Mouse (Mus musculus) testis, postnatal 14 days (tissue): ENCODE results near the gene Map2k5.

Source experiments
- DNase-seq: peaks from one replicate; pipeline ENCODE4 v3.0.0; 2021; ENCODE audit warnings: low spot score

Gene Map2k5

GRCm38 (mm10) chr9:63377270-63378142 is at the start of gene Map2k5:
Gene Map2k5, minus strand, starts transcription at chr9:63377902.
- peak; percentile 91 for DNase-seq

DNA sequence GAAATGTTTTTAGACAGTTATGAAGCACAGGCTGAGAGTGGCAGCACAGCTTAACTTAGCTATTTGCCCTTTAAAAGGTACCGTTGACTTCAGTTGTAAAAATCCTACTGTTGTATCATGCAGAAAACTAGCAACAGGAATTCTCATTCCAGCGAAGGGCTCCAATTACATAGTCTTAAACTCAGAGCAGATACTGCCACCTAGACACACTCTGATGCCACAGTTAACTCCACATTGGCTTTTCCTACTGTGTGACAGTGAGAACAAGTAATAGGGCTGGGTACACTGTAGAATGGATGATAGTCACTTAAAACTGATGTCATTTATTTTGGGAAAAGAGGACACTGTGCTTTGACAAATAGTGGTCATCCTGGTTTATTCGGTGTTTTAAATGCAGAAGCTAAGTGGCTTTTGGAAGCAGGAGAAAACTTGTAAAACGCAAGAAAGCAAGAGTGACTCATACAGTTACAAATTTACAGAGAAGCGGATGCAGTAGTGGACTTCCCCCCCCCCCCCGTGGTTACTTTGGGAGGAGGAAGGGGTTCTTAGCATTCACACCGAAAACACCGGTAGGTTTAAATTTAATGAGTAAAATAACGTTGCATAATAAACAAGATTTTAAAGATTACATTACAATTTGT is 43.5 kb upstream of the Map2k5 start:
- no peak for DNase-seq

DNA sequence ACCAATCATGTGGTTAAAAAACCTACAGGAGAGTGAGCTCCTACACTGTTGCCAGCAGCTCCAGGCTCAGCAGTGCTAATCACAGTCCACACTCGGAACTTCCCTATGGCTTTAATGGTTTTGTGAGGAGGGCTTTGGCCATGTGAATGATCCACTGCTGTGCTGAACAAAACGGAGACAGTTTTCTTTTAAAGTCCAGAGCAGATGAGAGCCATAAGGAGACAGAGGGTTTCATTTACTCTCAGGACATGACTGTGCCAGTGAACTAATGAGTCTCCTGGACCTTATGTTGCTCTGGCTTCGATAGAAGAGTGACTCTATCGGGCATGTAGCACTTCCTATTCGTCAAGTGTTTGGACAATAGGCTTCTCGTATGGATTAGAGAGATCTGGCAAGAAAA is 42.7 kb upstream of the Map2k5 start:
- no peak for DNase-seq

GRCm38 (mm10) chr9:63400176-63400575 is 22.5 kb upstream of the Map2k5 start:
- DNase-seq, result no peak

DNA sequence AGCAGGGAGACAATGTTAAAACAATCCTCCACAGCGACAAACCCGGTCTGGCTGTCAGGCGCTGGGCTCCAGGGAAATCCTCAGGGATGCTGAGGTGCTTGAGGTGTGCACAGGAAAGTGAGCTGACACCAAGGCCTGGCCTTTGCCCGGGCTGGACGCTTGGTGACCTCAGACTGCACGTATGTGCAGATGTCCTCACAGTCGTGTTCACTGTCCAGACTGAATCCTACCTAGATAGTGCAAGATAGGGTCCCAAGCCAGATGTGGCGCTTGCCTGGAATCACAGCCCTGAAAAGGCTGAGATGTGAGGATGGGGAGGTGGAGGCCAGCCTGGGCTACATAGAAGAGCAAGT is 21.7 kb upstream of the Map2k5 start:
- DNase-seq, result no peak

DNA sequence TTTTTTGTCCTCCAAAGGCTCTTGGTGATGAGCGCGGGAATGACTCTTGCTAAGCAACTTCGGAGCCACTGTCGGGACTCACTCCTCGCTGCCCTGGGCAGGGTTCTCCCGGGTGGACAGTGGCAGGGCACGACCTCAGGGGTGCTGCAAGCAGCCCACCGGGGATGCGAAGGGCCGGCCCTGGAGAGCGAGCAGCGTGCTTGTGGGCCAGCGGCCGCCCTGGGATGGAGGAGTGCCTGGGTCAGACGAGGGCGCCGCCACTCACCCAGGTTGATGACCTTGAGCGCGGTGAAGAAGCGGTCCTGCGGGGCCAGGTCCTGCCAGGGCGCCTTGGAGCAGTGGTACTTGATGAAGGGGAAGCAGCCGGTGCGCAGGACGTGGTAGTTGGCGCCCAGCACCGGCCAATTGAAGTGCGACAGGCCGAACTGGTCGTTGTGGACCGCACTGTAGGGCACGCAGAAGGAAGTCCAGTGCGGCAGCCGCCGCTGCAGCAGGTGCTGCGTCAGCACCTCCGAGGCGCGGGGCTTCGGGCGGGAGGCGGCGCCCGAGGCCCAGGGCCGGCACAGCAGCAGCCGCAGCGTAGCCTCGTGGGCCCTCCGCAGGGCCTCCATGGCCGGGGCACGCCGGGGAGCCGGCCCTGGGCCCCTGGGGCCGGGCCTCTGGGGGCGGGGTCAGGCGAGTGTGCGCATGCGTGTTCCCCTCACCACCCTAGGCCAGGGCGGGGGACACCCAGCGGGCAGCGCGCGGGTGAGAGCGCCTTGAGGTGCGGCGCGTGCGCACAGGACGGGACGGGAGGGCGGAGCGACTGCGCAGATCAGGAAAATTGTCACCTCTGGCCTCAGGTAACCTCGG is 21.1 kb upstream of the Map2k5 start, which contains the start of gene 2300009A05Rik:
TSS of gene 2300009A05Rik (minus strand) at position 636 of the 852 bp plus-strand sequence.
- peak; percentile 97 for DNase-seq

- DNase-seq, result no peak
Observed at GRCm38 (mm10) chr9:63395612-63396011, 17.9 kb upstream of the Map2k5 start.

- no peak for DNase-seq
Observed at GRCm38 (mm10) chr9:63391307-63391706, 13.6 kb upstream of the Map2k5 start.

DNA sequence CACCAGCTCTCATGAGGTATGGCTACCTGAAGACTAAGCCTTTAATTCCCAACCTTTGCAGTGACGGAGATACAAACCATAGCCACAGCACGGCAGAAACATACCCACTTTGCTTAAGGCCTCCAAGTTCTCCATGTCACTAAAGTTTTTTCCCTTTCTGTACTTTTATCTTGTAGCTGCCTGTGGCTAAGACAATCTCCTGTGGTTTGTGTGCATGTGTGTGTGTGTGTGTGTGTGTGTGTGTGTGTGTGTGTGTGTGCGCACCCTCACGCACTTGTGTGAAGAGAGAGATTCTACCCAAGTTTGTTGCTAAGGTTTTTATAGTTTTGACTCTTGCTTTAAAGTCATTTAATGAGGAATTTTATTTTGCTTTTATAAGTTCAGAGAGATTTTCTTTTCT is 5.1 kb upstream of the Map2k5 start:
- no peak for DNase-seq

DNA sequence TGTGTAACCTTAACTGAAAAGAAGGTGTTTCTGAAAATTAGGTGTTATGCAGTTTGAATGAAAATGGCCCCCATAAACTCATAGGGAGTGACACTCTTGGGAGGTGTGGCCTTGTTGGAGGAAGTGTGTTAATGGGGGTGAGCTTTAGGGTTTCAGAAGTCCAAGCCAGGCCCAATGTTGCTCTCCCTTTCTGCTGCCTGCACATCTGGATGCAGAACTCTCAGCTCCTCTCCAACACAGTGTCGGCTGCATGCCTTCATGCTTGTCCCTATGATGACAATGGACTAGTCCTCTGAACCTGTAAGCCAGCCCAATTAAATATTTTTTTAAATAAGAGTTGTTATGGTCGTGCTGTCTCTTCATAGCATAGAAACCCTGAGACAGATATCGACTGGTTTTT is 2.6 kb upstream of the Map2k5 start:
- no peak for DNase-seq

DNA sequence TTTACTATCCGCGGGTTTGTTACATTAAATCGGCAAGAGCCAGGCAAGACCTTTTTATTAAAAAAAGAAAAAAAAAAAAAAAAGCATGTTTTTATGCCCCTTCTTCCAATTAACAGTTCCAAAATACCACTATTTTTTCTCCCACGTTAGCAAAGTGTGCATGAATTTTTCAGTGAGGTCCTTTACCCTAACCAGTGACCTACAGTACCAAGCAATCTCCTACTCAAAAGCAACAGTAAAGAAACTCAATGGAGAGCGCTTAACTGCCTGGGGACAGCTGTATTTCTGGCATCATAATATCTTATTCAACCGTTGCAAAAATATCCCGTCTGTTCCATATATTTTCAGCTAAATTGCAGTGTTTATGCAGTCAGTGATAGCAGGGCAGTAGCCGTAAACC is 472 bp upstream of the Map2k5 start:
- no peak for DNase-seq

- no peak for DNase-seq
Observed at GRCm38 (mm10) chr9:63373315-63373714, 4.4 kb downstream of the Map2k5 start.

- no peak for DNase-seq
Observed at GRCm38 (mm10) chr9:63372541-63372940, 5.2 kb downstream of the Map2k5 start.

- no peak for DNase-seq
Observed at GRCm38 (mm10) chr9:63360410-63360809, 17.3 kb downstream of the Map2k5 start.

- DNase-seq, result no peak
Observed at GRCm38 (mm10) chr9:63359016-63359415, 18.7 kb downstream of the Map2k5 start.

DNA sequence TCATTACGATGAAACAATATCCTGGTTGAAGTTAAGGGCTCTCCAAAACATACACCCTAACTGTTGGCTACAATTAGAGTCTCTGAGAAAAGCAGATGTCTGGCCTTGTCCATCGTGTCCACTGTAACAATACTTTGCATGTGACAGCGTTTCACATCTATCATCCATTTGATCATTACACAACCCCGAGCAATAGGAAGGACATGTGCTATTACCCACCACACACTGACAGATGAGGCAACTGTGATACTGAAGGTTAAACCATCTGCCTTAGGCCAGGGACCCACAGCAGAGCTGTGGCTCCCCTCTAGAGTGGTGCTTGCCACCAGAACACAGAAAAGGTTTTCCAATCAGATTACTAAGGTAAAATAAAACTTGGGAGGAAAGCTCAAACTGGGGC is 21.0 kb downstream of the Map2k5 start:
- DNase-seq, result no peak

- no peak for DNase-seq
Observed at GRCm38 (mm10) chr9:63356278-63356677, 21.4 kb downstream of the Map2k5 start.

DNA sequence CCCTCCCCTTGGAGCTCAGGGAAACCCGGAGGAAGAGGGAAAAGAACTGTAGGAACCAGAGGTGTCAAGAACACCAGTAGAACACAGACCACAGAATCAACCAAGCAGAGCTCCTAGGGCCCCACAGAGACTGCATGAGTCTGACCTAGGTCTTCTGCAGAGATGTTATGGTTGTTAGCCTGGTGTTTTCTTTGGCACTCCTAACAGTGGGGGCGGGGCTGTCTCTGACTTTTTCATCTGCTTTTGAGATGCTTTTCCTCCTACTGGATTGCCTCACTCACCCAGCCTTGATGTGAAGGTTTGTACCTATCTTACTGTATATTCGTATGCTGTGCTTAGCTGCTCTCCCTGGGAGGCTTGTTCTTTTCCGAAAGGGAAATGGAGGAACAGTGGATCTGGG is 23.5 kb downstream of the Map2k5 start:
- DNase-seq, result no peak

GRCm38 (mm10) chr9:63350030-63350429 is 27.7 kb downstream of the Map2k5 start:
- DNase-seq, result no peak

- no peak for DNase-seq
Observed at GRCm38 (mm10) chr9:63349241-63349640, 28.5 kb downstream of the Map2k5 start.

- no peak for DNase-seq
Observed at GRCm38 (mm10) chr9:63348146-63348545, 29.6 kb downstream of the Map2k5 start.

GRCm38 (mm10) chr9:63346029-63346428 is 31.7 kb downstream of the Map2k5 start:
- no peak for DNase-seq

DNA sequence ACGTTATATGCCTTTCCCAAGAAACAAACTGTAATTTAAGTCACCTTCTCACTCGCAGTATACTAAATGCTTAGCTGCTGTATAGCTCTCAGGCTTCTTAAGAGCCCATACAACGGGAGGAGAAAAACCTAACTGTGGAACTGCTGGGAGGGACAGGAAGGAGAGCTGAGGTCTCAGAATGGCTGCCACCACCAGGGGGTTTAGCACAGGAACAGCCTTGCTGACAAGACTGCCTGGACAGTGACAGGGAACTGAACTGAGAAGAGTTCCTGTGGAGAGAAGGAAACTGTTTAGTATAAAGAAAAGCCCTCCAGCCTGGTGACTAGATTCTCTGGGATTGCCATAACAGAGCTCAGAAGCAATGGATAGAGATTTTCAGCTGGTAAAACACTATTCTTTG is 35.9 kb downstream of the Map2k5 start:
- DNase-seq, result no peak
